Mouse (Mus musculus) c-Kit-positive CD71-positive TER-119-positive erythroid progenitor cells, embryonic 14.5 days (primary cell): ENCODE results near the gene Nudcd3.

Experiments
- DNase-seq: peaks from one replicate; pipeline ENCODE4 v3.0.0-alpha.2; 2013; ENCODE audit warnings: low spot score

The Nudcd3 gene

GRCm38 (mm10) chr11:6177781-6178420 is 22.3 kb downstream of the Nudcd3 start:
- no peak for DNase-seq

- no peak for DNase-seq
Observed at GRCm38 (mm10) chr11:6175506-6175905, 24.7 kb downstream of the Nudcd3 start.

- DNase-seq = no peak
Observed at GRCm38 (mm10) chr11:6174719-6175118, 25.5 kb downstream of the Nudcd3 start.

- no peak for DNase-seq
Observed at GRCm38 (mm10) chr11:6169041-6169663, 31.1 kb downstream of the Nudcd3 start.

GRCm38 (mm10) chr11:6166351-6166750 is 33.9 kb downstream of the Nudcd3 start:
- no peak for DNase-seq

- DNase-seq = no peak
Observed at GRCm38 (mm10) chr11:6165391-6166081, 34.7 kb downstream of the Nudcd3 start.

- DNase-seq = no peak
Observed at GRCm38 (mm10) chr11:6164781-6165180, 35.4 kb downstream of the Nudcd3 start.

- no peak for DNase-seq
Observed at GRCm38 (mm10) chr11:6163706-6164105, 36.5 kb downstream of the Nudcd3 start.

- no peak for DNase-seq
Observed at GRCm38 (mm10) chr11:6163062-6163461, 37.2 kb downstream of the Nudcd3 start.

GRCm38 (mm10) chr11:6161549-6161948 is 38.7 kb downstream of the Nudcd3 start:
- no peak for DNase-seq

GRCm38 (mm10) chr11:6160663-6161271 is 39.4 kb downstream of the Nudcd3 start:
- DNase-seq = no peak

GRCm38 (mm10) chr11:6159704-6160275 is 40.4 kb downstream of the Nudcd3 start:
- no peak for DNase-seq

GRCm38 (mm10) chr11:6158515-6158914 is 41.7 kb downstream of the Nudcd3 start:
- no peak for DNase-seq

- DNase-seq = no peak
Observed at GRCm38 (mm10) chr11:6157119-6157518, 43.1 kb downstream of the Nudcd3 start.

GRCm38 (mm10) chr11:6156651-6157050 is 43.6 kb downstream of the Nudcd3 start:
- no peak for DNase-seq

- no peak for DNase-seq
Observed at GRCm38 (mm10) chr11:6154211-6154701, 46.0 kb downstream of the Nudcd3 start.

GRCm38 (mm10) chr11:6152864-6153263 is 47.4 kb downstream of the Nudcd3 start:
- DNase-seq = no peak

GRCm38 (mm10) chr11:6138233-6138950 is 61.8 kb downstream of the Nudcd3 start:
- DNase-seq = no peak

- no peak for DNase-seq
Observed at GRCm38 (mm10) chr11:6132886-6133285, 67.3 kb downstream of the Nudcd3 start.

GRCm38 (mm10) chr11:6130578-6130977 is 69.6 kb downstream of the Nudcd3 start:
- DNase-seq = no peak

GRCm38 (mm10) chr11:6123605-6124120 is 76.6 kb downstream of the Nudcd3 start:
- DNase-seq = no peak
